In the genomic region with DNA sequence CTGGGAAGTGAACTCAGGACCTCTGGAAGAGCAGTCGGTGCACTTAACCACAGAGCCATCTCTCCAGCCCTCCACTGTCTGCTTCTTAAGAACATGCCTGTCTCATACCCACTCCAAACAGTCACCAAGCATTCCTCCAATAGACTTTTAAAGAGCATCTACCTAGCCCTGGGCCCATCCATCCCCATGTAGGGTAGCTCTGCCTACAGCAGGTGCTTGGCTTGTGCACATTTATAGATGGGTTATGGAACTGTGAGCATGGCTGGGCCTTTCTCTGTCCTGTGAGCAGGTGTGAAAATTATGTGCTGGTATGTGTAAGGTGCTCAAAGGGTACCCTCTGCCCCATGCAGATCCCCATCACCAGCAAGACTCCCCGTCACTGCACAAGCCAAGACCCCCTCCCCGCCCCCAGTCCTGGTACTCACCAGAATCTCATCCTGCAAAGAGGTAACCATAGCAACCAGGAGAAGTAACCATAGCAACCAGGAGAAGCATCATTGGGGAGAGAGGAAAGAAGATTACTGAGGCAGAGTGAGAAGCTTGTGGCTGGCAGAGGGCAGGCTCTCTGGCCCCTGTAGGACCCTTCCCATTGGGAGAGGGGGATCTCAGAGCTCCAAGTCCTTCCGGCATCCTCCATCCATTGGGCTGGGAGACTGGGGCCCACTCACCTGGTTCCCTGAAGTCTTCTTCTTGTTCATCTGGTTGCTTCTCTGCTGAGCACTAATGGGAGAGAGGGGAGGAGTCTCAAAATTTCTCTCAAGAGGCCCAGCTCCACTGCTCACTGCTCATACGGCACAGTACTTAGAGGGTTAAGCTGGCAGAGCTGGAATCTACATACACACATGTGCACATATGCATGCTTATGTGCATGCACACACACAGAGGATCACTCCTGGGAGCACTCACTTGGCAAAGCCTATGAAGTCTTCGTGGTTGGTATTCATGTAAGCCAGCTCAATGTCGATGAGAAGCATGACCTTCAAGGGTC, we compare ENCODE assay signal across 13 mouse cellular contexts. TPM values are rescaled to one million over a fixed set of nuclear protein-coding genes. Genes with fewer than 3 reads are reported as not detected.
DNase-seq lines count a peak whose midpoint lies in the region; ATAC-seq and TF ChIP-seq lines count a peak whose summit lies in the region.
"Had no signal": no experiment of that assay in that cellular context is flagged by ENCODE, and none has a peak within 500 bp of the region (broad histone marks: within the 10 kb centered on the region; RNA-seq: fewer than 3 reads in every experiment).

No protein-coding gene starts in this region.

- peak overlapping the region; percentile 36 for H3K27ac ChIP-seq in hindbrain, embryonic 11.5 days (ENCODE audit: low read depth, low read length)
- no peak overlapping the region for H3K27ac ChIP-seq in hindbrain, embryonic 10.5 days
- peak overlapping the region; percentile 46; the same call in 1 of the 2 replicates for H3K27ac ChIP-seq in cortical plate, adult 2 months (ENCODE audit: insufficient read depth, low read length)
- H3K27ac ChIP-seq in hindbrain, embryonic 12.5 days = peak overlapping the region; percentile 85
- peak overlapping the region; percentile 93 for H3K27ac ChIP-seq in midbrain, embryonic 14.5 days (replicated peaks; ENCODE audit: low read depth, low read length)
- H3K27ac ChIP-seq: liver, embryonic 13.5 days; stomach, postnatal 0 days had no signal

- no peak overlapping the region for H3K9ac ChIP-seq in hindbrain, embryonic 11.5 days (ENCODE audit: low read depth, low read length)
- 0 out of 2 replicates have a peak overlapping the region, but pooled peaks have one; percentile 14 for H3K9ac ChIP-seq in hindbrain, embryonic 12.5 days
- H3K9ac ChIP-seq in midbrain, embryonic 14.5 days (replicated peaks; ENCODE audit: low read length) = peak overlapping the region; percentile 1; the same call in 1 of the 2 replicates
- H3K9ac ChIP-seq: liver, embryonic 13.5 days had no signal

- DNase-seq in hindbrain, embryonic 11.5 days (ENCODE audit: low spot score) = no peak
- no peak for DNase-seq in hindbrain, embryonic 10.5 days (ENCODE audit: low spot score)
- DNase-seq in midbrain, embryonic 14.5 days = peak; percentile 89
- DNase-seq in frontal cortex, adult 2 months (ENCODE audit: extremely low spot score in 1 of 2, low spot score in 1 of 2) = no peak
- no peak for DNase-seq in lung, postnatal 10 days
- no peak for DNase-seq in cerebellum, adult 18-20 months
- DNase-seq: adrenal gland, postnatal 36 days; cerebellum, adult 8-10 months; liver, embryonic 13.5 days; lung, postnatal 4 days had no signal

- no peak for TF ChIP-seq POLR2A in cortical plate, adult 2 months (IDR thresholded peaks at IDR 0.05; ENCODE audit: extremely low read depth, insufficient read depth, low read length)

- H3K4me1 ChIP-seq in hindbrain, embryonic 11.5 days (replicated peaks; ENCODE audit: control insufficient read depth, insufficient read depth, low read length) = peaks cover 4% of the 10 kb centered on the region
- H3K4me1 ChIP-seq in hindbrain, embryonic 10.5 days (replicated peaks) = peaks cover 51% of the 10 kb centered on the region
- H3K4me1 ChIP-seq in cortical plate, adult 2 months (ENCODE audit: control insufficient read depth, insufficient read depth, low read length) = peaks cover 13% of the 10 kb centered on the region
- H3K4me1 ChIP-seq in hindbrain, embryonic 12.5 days = peaks cover 42% of the 10 kb centered on the region
- peaks cover 27% of the 10 kb centered on the region for H3K4me1 ChIP-seq in midbrain, embryonic 14.5 days (ENCODE audit: control insufficient read depth, insufficient read depth, low read length)

- no peak overlapping the region for H3K4me3 ChIP-seq in hindbrain, embryonic 11.5 days (ENCODE audit: low read depth, low read length)
- H3K4me3 ChIP-seq in hindbrain, embryonic 10.5 days = no peak overlapping the region
- no peak overlapping the region for H3K4me3 ChIP-seq in cortical plate, adult 2 months (ENCODE audit: insufficient read depth, low read length)
- no peak overlapping the region for H3K4me3 ChIP-seq in hindbrain, embryonic 12.5 days
- no peak overlapping the region for H3K4me3 ChIP-seq in midbrain, embryonic 14.5 days (replicated peaks; ENCODE audit: low read depth, low read length)
- H3K4me3 ChIP-seq: liver, embryonic 13.5 days had no signal

- TF ChIP-seq CTCF in cortical plate, adult 2 months (IDR thresholded peaks at IDR 0.05; ENCODE audit: extremely low read depth, insufficient read depth, low read length) = no peak

- ATAC-seq in hindbrain, embryonic 11.5 days (ENCODE audit: low FRiP score) = peak; percentile 22; the same call in 1 of the 2 replicates
- peak; percentile 77 for ATAC-seq in hindbrain, embryonic 12.5 days (ENCODE audit: low FRiP score)
- peak; percentile 79 for ATAC-seq in midbrain, embryonic 14.5 days (ENCODE audit: low FRiP score, low TSS enrichment)

- no peaks in the 10 kb centered on the region for H3K36me3 ChIP-seq in hindbrain, embryonic 11.5 days (ENCODE audit: control insufficient read depth, insufficient read depth, low read length)
- no peaks in the 10 kb centered on the region; the same call in 1 of the 2 replicates for H3K36me3 ChIP-seq in hindbrain, embryonic 10.5 days
- peaks cover 4% of the 10 kb centered on the region; the same call in 1 of the 2 replicates for H3K36me3 ChIP-seq in hindbrain, embryonic 12.5 days
- peaks cover 6% of the 10 kb centered on the region for H3K36me3 ChIP-seq in midbrain, embryonic 14.5 days (ENCODE audit: control insufficient read depth, insufficient read depth, low read length)
- H3K36me3 ChIP-seq: liver, embryonic 13.5 days had no signal

- H3K9me3 ChIP-seq in hindbrain, embryonic 11.5 days (ENCODE audit: control insufficient read depth, low read length) = no peaks in the 10 kb centered on the region
- H3K9me3 ChIP-seq in hindbrain, embryonic 10.5 days = no peaks in the 10 kb centered on the region
- no peaks in the 10 kb centered on the region for H3K9me3 ChIP-seq in hindbrain, embryonic 12.5 days (replicated peaks)
- no peaks in the 10 kb centered on the region for H3K9me3 ChIP-seq in midbrain, embryonic 14.5 days (ENCODE audit: control insufficient read depth, low read length)
- H3K9me3 ChIP-seq: liver, embryonic 13.5 days had no signal

- H3K27me3 ChIP-seq in hindbrain, embryonic 11.5 days (ENCODE audit: control insufficient read depth, insufficient read depth, low read length) = no peaks in the 10 kb centered on the region
- H3K27me3 ChIP-seq in hindbrain, embryonic 10.5 days (ENCODE audit: insufficient read depth, poor library complexity, severe bottlenecking) = peaks cover 22% of the 10 kb centered on the region
- peaks cover 8% of the 10 kb centered on the region for H3K27me3 ChIP-seq in hindbrain, embryonic 12.5 days
- H3K27me3 ChIP-seq in midbrain, embryonic 14.5 days (ENCODE audit: control insufficient read depth, insufficient read depth, low read length) = no peaks in the 10 kb centered on the region

- no peak overlapping the region for H3K4me2 ChIP-seq in hindbrain, embryonic 11.5 days (replicated peaks; ENCODE audit: low read depth, low read length)
- peak overlapping the region; percentile 32 for H3K4me2 ChIP-seq in hindbrain, embryonic 12.5 days (replicated peaks)
- peak overlapping the region; percentile 31 for H3K4me2 ChIP-seq in midbrain, embryonic 14.5 days (ENCODE audit: low read length)
- H3K4me2 ChIP-seq: liver, embryonic 13.5 days had no signal

- WGBS in hindbrain, embryonic 11.5 days = 79% methylated on average over 7 of the region's 7 CpGs
- 79% methylated on average over 7 of the region's 7 CpGs for WGBS in hindbrain, embryonic 10.5 days
- WGBS in hindbrain, embryonic 12.5 days = 66% methylated on average over 7 of the region's 7 CpGs
- WGBS in midbrain, embryonic 14.5 days = 41% methylated on average over 7 of the region's 7 CpGs

RNA-seq across cellular contexts. Expression of a gene that starts 29.1 kb away (rescaled TPM):
- polyA plus RNA-seq in hindbrain, embryonic 11.5 days (2014; fragmentation: Nextera tagmentation; extraction: Ambion mirVana) = 42.4 and 49.0 TPM in 2 replicates
- 56.3 and 69.4 TPM in 2 replicates for polyA plus RNA-seq in hindbrain, embryonic 10.5 days (2016; fragmentation: Nextera tagmentation; extraction: Ambion mirVana)
- polyA plus RNA-seq in cortical plate, adult 2 months (2012; rRNA removed) = 171 and 184 TPM in 2 replicates
- 59.1 and 66.3 TPM in 2 replicates for polyA plus RNA-seq in hindbrain, embryonic 12.5 days (2016; fragmentation: Nextera tagmentation; extraction: Ambion mirVana)
- 46.4 and 54.1 TPM in 2 replicates for polyA plus RNA-seq in midbrain, embryonic 14.5 days (2014; fragmentation: Nextera tagmentation; extraction: Ambion mirVana)
- polyA plus RNA-seq in frontal cortex, adult 2 months (2012; rRNA removed) = 164 and 170 TPM in 2 replicates

RNA-seq across cellular contexts. Expression of a gene that starts 30.1 kb away (rescaled TPM):
- 17.4 and 22.6 TPM in 2 replicates for polyA plus RNA-seq in hindbrain, embryonic 11.5 days (2014; fragmentation: Nextera tagmentation; extraction: Ambion mirVana)
- polyA plus RNA-seq in hindbrain, embryonic 10.5 days (2016; fragmentation: Nextera tagmentation; extraction: Ambion mirVana) = 12.3 and 17.0 TPM in 2 replicates
- polyA plus RNA-seq in cortical plate, adult 2 months (2012; rRNA removed) = 1,325 and 1,395 TPM in 2 replicates
- polyA plus RNA-seq in hindbrain, embryonic 12.5 days (2016; fragmentation: Nextera tagmentation; extraction: Ambion mirVana) = 44.4 and 47.5 TPM in 2 replicates
- polyA plus RNA-seq in midbrain, embryonic 14.5 days (2014; fragmentation: Nextera tagmentation; extraction: Ambion mirVana) = 90.6 and 103 TPM in 2 replicates
- 1,288 and 1,302 TPM in 2 replicates for polyA plus RNA-seq in frontal cortex, adult 2 months (2012; rRNA removed)

RNA-seq across cellular contexts. Expression of a gene that starts 35.2 kb away (rescaled TPM):
- 185 and 378 TPM in 2 replicates for polyA plus RNA-seq in hindbrain, embryonic 11.5 days (2014; fragmentation: Nextera tagmentation; extraction: Ambion mirVana)
- 488 and 544 TPM in 2 replicates for polyA plus RNA-seq in hindbrain, embryonic 10.5 days (2016; fragmentation: Nextera tagmentation; extraction: Ambion mirVana)
- polyA plus RNA-seq in cortical plate, adult 2 months (2012; rRNA removed) = 256 and 268 TPM in 2 replicates
- polyA plus RNA-seq in hindbrain, embryonic 12.5 days (2016; fragmentation: Nextera tagmentation; extraction: Ambion mirVana) = 380 and 382 TPM in 2 replicates
- polyA plus RNA-seq in midbrain, embryonic 14.5 days (2014; fragmentation: Nextera tagmentation; extraction: Ambion mirVana) = 169 and 339 TPM in 2 replicates
- polyA plus RNA-seq in frontal cortex, adult 2 months (2012; rRNA removed) = 267 and 274 TPM in 2 replicates

RNA-seq across cellular contexts. Expression of a gene that starts 35.9 kb away (rescaled TPM):
- polyA plus RNA-seq in hindbrain, embryonic 11.5 days (2014; fragmentation: Nextera tagmentation; extraction: Ambion mirVana) = 14.6 and 17.7 TPM in 2 replicates
- 20.2 and 22.6 TPM in 2 replicates for polyA plus RNA-seq in hindbrain, embryonic 10.5 days (2016; fragmentation: Nextera tagmentation; extraction: Ambion mirVana)
- 60.1 and 65.0 TPM in 2 replicates for polyA plus RNA-seq in cortical plate, adult 2 months (2012; rRNA removed)
- 31.5 and 31.6 TPM in 2 replicates for polyA plus RNA-seq in hindbrain, embryonic 12.5 days (2016; fragmentation: Nextera tagmentation; extraction: Ambion mirVana)
- polyA plus RNA-seq in midbrain, embryonic 14.5 days (2014; fragmentation: Nextera tagmentation; extraction: Ambion mirVana) = 22.5 and 26.1 TPM in 2 replicates
- polyA plus RNA-seq in frontal cortex, adult 2 months (2012; rRNA removed) = 59.2 and 66.6 TPM in 2 replicates

RNA-seq across cellular contexts. Expression of a gene that starts 58.7 kb away (rescaled TPM):
- 62.1 and 62.7 TPM in 2 replicates for polyA plus RNA-seq in hindbrain, embryonic 11.5 days (2014; fragmentation: Nextera tagmentation; extraction: Ambion mirVana)
- 41.4 and 66.7 TPM in 2 replicates for polyA plus RNA-seq in hindbrain, embryonic 10.5 days (2016; fragmentation: Nextera tagmentation; extraction: Ambion mirVana)
- polyA plus RNA-seq in cortical plate, adult 2 months (2012; rRNA removed) = 931 and 1,007 TPM in 2 replicates
- polyA plus RNA-seq in hindbrain, embryonic 12.5 days (2016; fragmentation: Nextera tagmentation; extraction: Ambion mirVana) = 62.6 and 72.8 TPM in 2 replicates
- 107 and 153 TPM in 2 replicates for polyA plus RNA-seq in midbrain, embryonic 14.5 days (2014; fragmentation: Nextera tagmentation; extraction: Ambion mirVana)
- 396 and 571 TPM in 2 replicates for polyA plus RNA-seq in frontal cortex, adult 2 months (2012; rRNA removed)

Comparison
In these comparisons a context has a peak if more than half of its experiments do, and no peak if none do; other contexts are left out.
1. ATAC-seq: peak in every context shown above with its lines; median percentile 79 in midbrain, embryonic 14.5 days; 77 in hindbrain, embryonic 12.5 days; 22 in hindbrain, embryonic 11.5 days.
2. RNA of a gene that starts 30.1 kb away (polyA plus RNA-seq): 1,325 to 1,395 TPM in cortical plate, adult 2 months and 1,288 to 1,302 TPM in frontal cortex, adult 2 months; 90.6 to 103 TPM in midbrain, embryonic 14.5 days, 44.4 to 47.5 TPM in hindbrain, embryonic 12.5 days, 17.4 to 22.6 TPM in hindbrain, embryonic 11.5 days and 12.3 to 17.0 TPM in hindbrain, embryonic 10.5 days; every median in the first group is over 10 times any median in the second.